Mouse (Mus musculus) retina, embryonic 14.5 days (tissue): ENCODE results near the gene Mecom.

Source experiments
- DNase-seq: peaks from one replicate; pipeline ENCODE4 v3.0.0-alpha.2; 2015; ENCODE audit warnings: low spot score

The Mecom gene

DNA sequence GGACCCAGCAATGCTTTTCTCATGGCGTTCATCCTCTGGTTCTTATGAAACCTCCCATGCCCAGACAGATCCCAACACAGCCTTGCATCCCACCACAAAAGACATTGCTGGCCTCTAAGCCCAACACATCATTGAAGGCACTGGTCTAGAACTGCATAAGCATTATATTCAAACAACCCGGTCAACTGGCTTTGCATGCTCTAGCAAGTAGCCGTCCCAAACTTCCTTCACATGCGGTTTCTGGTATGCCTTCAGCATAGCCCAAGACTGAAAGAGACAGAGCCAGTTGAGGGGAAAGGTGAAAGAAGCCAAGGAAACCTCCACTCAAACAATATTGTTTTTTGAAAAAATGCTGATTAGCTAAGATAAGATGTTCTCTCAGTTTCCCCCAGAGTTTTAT, 397.7 kb downstream of the Mecom start:
- no peak for DNase-seq

DNA sequence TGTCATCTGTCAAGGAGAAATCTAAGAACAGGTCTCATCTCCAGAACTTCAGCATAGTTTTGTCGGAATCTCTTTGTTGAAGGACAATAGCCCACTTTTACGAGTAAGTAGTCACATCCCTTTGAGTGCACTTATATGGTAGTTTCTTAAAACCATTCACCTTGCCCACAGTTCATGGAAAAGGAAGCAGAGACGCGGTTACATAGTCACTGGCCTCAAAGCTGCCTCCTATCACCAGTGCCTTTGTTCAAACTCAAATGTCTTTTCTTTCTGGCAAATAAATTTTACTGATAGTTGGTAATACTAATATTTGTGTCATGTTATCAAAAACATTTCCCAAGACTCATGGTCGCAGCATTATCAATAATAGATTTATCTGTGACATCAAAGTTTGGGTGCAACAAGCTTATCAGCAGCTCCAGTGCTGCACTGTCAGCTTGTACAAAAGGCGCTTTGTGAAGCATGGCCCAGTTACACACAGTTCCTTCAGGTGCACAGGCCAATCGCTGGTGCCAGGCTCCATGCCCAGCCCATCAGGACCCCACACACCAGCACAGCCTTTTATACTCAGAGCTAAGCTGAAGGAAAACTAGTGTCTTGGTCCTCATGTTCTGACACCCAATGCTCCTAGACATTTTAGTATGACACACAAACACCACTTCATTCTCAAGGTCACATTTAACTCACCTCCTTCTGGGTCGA, 399.3 kb downstream of the Mecom start:
- DNase-seq, result no peak

DNA sequence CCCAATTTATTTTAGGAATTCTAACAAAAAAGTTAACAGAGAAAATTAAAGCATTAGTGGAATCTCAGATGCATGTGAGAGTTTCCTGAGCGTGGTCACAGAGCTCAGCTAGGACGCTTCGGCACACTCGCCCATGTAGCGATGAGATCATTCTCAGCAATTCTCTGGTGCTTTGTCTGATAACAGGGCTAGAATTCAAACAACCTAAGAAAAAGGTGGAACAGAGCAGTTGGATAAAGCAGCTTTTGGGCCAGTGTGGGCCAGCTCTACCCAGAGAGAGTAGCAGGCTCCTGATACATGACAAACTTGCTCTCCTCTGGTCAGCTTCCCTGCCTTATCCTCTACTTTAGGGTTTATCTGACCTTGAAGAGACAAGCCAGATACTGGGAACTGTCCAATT, 402.8 kb downstream of the Mecom start:
- no peak for DNase-seq

DNA sequence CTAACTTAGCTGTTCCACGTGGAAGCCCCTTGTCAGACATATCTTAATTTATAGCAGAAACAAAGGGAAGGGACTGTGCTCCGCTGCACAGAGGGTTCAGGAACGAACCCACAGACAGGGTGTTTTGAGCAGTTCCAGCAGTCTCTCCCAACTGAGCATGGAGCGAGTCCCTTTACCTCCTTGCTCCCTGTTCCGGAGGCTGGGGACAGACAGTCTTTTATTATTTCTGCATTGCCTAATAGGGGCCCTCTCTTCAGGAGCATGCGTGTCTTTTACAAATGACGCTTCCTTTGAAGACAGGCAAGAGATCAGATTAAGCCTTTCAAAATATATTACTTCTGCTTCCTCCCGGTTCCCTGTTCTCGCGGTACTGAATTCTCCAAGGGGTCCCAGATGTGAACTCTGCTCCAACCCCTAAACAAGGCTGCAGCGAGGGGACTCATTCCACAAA, 403.8 kb downstream of the Mecom start:
- peak; percentile 28 for DNase-seq

DNA sequence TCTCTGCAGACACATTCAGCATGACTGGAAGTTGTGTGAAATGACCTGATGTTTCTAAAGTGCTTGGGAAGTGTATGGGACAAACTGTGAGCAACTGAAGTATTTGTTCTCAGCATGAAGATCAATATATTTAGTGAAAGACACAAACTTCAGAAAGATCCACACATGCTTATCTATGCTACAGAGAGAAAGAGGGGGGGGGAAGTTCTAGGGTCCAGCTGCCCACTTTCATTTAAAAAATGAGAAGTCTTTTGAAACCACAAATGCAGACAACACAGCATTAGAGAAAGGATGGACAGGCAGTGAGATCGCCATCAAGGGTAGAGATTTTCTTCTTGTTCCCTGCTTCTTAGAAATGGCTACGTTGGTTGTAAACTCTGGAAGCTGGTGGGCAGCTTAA, 404.4 kb downstream of the Mecom start:
- no peak for DNase-seq

DNA sequence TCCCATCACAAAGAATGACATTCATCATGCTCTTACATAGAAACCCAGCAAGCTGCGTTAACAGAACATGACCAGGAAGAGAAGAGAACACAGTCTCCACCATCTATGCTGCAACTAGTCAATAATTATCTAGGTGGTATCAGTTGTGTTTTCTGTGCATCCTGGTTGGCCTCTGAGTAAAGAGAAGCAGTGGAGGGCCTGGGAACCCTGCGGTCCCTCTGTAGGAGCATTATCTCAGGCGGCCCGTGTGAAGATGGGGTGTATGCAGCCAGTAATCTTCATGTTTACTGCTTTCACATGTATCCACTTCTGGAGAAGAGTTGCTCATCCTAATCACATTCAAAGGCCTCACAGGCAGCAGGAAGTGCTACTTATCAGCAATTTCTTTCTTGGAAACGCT, 407.5 kb downstream of the Mecom start:
- DNase-seq, result no peak

DNA sequence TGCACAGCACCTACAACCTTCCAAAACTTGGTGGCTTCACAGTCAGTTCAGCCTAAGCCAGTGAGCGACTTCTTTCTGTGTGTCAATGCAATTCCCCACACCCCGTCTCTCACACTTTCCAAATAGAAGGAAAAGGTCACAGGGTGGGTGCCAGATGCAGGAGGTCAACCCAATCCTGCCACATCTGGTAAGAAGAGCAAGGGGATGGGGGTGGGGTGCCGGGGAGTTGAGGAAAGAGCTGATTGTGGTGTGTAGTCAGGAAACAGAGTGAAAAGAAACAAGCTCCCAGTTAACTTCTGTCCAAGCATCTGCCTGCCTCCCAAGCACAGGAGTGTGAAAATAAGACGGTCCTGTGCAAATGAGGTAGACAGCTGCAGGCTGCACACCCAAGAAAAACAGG, 408.1 kb downstream of the Mecom start:
- no peak for DNase-seq

DNA sequence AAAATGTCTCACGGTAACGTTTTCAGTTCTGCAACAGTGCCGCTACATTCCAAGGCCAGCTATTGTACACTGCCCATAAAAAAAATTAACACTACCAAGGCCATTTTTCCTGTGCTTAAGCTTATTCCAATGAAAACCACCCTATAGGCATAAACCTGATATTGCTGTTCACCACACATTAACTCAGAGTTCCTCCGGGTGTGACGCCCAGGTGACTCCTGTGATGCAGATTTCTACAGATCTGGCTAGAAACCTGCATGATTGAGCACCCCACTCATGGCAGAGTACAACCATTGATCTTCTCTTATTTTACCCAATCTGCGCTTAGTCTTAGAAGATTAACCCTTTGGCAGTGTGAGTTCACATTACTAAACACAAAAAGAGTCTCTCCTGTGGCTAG, 409.2 kb downstream of the Mecom start:
- DNase-seq, result no peak

DNA sequence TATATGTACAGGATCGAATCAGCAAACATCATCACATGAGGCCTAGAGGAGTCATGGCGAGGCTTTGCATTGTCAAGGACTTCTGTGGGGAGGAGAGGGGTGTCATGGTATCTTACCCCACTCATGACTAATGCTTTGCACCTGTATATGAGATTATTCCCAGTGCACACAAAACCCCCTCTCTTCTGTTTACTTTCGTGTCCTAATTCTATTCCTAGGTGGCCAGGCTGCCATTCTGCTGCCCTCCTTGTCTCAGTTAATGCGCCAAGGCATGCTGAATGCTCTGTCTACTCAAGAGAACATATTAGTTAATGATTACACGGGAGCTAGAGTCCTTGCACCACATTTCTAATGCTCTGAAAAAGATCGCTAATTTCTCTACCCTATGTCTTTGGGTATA, 412.0 kb downstream of the Mecom start:
- no peak for DNase-seq

DNA sequence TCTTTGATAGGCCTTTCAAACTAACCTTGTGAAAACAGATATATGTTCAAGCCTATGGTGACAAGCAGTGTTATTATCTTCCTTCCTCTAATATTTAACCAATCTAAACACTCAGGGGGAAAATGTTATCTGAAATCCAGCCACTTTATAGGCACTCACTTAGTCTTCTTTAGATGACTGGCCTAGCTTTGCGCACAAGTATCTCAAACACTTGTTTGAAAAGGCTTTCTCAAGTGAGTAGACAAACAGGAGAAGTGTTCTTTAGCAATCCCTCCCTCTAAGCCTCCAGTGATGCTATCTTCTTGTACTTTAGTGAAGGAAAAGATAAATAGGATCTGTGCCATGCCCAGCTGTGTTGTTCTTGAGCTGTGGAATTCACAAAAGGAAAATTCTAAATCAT, 412.7 kb downstream of the Mecom start:
- DNase-seq, result no peak

DNA sequence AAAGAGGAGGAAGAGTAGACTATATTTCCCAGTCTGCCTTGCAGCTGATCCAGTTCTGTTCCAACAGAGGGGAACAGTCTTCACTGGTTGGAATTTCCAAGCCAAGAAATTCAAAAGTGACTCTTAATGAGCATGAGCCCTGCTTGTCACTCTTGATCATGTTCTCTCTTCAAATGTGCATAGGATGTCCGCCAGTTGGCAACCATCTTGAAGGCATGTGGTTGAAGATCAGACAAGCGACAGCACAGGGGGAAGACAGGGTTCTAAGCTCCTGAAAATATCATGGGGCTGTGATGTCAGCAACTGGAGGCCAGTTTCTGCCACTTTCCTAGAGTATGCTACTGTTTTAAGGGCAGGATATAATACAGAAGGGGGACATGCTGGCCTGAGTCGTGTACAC, 414.8 kb downstream of the Mecom start:
- no peak for DNase-seq

DNA sequence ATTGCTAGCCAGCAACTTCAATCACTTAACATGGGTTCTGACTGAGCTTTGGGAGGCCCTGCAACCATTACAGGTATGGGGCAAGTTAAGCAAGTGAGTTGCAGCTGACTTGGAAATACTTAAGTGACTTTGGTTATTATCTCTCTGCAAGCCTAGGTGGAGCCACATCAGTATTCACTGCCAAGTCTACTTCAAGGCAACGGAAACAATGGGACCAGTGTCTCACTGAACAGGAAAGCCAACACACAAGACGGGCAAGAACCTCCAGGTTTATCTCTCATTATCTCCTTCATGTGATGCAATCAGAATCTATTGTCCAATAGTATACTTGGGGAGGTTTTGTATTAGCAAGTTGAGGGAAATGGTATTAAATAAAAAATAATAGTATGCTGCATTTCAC, 415.4 kb downstream of the Mecom start:
- DNase-seq, result no peak

DNA sequence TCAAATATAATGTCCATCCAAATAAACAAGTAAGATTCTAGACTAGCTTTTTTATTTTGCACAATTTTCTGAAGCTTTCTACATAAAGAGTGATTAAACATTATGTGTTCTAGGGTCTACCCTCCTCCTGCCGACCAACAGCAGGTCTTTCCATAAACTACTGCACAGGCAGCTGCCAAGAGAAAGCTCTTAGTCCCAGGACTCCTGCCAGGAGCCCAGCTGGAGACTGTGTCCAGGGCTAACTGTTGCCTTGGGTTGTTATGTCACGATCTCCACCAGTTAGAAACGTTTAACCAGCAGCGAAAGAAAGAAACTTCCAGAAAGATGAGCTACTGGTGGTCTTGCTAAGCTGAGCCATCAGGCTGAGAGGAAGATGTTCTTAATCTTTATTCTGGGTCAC, 417.3 kb downstream of the Mecom start:
- DNase-seq, result no peak

DNA sequence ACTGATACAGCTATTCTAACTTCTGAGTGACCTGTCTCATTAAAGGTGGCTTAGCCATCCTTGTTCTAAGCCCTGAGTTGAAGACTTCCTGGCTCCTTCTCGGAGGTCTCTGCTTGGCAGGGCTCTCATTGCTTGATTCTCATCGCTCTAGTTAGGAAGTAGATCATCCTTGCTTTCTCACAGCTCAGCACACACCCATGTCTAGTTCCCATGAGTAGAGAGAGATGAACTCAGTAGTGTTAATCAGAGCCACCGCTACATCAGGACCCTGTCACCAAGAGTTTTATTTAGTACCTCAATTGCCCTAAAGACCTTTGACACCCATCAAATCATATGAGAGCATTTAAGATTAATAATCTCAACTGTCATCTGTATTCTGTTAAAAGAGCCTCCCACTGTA, 425.2 kb downstream of the Mecom start:
- DNase-seq, result no peak

DNA sequence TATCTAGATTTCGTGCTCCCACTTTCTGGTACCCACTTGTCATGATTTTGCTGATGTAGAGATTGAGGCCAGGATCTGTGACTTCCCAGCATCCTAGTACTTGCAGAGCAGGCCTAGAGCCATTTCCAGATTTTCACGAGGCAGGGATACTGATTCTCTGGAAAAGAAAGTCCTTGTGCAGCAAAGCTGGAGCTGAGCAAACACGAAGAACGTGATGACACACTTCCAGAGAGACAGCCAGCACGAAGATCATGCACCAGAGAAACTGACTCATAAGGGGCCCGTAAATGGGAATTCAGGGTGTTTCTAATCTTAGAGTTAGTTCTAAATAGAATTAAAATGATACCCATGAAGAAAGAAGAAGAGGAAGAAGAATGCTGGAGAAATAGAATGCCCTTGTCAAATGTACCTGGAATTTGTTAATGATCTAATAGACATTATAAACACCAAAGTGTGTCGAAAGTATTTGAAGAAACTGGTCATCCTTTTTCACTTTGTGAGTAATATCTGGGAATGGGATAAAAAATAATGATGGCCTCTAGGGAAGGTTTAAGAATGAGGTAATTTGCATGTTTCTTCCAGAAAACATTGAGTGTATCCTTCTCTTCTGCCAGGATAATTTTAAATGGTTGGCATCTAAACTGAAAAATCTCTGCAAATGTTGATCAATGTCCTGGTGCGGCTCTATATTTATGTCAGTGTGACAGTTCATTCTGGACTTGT, 426.9 kb downstream of the Mecom start:
- no peak for DNase-seq

DNA sequence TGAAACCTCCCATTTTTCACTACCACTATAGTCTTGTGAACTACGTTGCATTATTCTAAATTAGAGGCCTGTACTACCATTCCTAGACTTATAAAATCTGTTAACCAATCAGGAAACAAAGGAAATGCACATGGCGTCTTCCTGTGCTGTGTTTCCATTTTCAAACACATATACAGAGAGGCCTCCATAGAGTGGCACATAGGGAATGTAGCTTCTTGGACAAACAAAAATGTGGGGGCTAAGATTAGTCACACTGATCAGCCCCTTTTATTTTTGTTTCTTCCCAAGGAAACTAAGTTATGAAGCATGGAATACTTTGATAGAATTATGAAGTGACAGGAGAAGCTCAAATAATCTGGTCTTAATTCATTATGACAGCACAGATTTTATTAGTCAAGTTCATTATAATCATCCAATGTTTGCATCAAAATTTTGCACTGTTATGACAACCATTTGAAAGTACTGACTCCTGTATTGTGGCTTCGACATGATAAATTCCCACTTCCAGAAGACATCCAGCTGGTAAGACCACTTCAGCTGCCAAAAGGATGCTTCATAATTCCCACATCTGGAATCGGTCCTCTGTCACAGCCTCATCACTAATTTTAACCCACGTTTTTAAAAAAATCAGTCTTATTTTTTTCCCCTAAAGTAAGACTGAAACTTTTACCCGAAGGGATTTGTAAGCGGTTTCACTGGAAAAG, 429.1 kb downstream of the Mecom start:
- DNase-seq, result no peak

DNA sequence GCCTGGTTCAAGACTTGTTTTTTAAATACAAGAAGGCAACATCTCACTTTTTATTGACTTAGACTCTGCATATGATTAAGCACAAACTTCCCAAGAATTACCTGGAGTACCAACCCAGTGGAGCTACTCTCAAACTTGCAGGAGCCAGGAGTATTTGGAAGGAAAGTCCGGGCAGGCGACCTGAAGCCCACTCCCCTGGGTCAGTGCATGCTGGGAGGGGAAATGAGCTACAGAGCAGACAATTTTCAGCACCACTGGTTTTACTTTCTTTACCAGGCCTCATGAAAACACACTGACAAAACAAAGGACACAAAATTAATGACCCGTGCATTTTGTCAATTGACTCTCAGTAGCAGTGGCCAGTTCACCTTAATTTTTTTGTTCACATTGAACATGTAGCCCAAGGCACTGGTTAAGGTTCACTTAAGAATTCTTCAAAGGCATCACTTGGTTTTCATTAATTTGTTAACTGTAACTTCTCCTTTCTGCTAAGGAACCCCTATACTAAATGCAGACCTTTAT, 434.5 kb downstream of the Mecom start:
- DNase-seq, result peak; percentile 56

DNA sequence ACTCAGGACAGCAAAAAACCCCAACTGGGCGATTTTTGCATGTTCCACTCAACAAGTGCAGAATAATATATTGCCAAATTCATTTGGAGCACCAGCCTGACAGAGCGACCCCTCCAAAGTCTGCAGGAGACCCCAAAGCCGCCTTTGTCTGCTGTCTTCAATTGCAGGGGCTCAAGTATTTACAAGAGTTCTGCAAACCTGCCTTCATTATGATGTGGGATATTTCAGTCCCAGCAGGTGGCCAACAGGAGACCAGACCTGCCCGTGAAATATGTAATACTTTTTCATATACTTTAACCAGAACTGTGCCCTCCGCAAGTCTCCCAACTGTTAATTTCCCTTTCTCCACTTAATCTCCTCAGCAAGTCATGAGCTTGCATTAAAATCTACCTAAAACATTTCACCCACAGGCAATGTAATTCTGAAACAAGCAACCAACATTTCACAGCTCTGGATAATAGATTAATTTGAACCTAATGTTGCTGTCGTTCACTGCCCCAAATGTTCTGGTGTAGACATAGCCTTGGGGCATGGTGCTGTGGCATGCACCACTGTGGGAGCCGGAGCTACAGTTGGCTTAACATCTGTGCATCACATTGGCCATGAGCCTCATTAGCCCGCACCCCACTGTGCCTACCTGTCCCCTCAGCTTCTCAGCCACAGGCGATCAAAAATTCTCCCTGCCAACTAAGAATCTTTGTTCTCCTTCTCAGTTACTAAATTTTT, 439.7 kb downstream of the Mecom start:
- peak; percentile 33 for DNase-seq

DNA sequence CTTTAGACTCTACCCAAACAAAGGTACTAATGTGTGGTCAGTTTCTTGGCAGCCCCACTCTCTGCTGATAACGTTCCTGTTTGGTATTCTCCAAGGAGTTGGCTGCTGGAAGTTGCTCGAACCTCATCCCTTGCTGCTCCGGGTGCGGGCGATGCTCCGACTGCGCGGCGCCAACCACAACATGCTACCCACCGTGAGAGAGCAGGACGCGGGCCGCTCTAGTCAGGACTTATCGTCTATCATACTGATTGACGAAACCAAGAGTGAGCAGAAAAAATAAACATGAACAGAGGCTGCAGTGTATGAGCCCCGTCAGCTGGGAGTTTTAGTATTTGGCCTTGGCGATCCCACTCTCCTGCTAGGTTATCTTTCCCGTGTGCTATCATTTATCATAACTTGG, 441.3 kb downstream of the Mecom start:
- DNase-seq, result no peak

DNA sequence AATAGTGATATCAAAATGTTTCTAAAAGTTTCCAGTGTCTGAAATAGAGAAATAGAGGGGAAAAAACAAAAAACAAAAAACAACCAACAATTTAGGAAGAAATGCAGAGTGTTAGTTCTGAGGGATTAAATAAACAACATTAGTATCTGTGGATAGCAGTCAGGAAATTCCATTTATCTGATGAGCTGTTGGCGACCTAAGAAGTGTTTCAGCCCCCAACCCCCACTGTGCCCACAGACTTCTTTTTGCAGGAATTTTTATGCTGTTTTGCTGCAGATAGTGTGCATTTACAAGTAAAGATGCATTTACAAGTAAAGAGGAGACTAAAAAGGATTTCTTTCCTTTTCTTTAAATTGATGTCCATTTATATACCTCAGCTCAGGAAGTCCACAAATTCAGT, 441.9 kb downstream of the Mecom start:
- DNase-seq, result no peak

DNA sequence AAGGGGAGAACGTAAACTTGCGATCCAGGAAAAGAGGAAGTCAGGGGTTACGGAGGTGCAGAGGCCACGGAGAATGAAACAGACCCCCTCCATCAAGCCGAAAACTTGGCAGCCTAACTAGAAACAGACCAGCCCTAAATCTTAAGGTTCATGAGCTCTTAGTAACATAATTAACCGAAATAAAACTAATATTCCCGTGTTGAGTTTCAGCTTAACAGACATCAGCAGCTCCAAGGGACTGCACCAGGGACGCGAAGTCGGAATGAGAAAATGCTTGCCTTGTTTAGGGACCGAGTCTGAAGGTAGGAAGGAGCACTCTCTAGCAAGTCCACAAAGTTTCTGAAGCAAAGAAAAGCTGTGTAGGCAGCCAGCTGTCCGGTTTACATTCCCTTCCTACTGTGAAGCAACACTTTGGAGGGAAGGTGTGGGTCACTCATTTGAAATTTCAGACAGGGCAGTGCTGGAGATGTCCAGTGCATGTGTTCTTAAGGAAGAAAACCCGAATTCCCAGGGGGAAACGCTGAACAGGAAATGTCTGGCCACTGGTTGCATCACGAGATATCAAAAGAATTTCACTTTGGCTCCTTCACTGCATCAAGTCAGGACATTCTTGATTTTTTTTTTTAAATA, 442.5 kb downstream of the Mecom start:
- DNase-seq, result no peak
